In the genomic region with DNA sequence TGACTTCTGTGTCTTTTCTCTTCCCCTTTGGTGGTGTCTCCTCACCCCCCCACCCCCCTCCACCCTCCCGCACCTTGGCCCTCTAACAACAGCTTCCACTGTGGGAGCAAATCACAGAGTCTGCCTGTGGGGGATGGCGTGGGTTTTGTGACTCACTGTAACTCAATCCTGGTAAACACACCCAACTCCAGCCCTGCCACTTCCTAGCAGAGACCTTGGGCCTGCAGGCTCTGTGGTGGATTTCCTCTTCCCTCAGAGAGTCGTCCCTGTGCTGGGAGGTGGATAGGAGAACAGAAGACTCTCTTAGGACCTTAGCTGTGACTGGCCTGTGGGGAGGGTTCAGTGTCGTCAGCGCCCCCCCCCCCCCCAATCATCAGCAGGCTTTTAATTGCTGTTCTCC, we compare ENCODE assay signal across 24 mouse cellular contexts. TPM values are rescaled to one million over a fixed set of nuclear protein-coding genes. Genes with fewer than 3 reads are reported as not detected.
A peak's percentile ranks its signal among the peaks of the same experiment; 100 is the strongest.
DNase-seq lines count a peak whose midpoint lies in the region; ATAC-seq and TF ChIP-seq lines count a peak whose summit lies in the region.
"Had no signal": no experiment of that assay in that cellular context is flagged by ENCODE, and none has a peak within 500 bp of the region (broad histone marks: within the 10 kb centered on the region; RNA-seq: fewer than 3 reads in every experiment).

No protein-coding gene starts in this region.

- peak; percentile 14 for DNase-seq in adrenal gland, postnatal 10 days
- DNase-seq in adrenal gland, postnatal 25 days = no peak
- DNase-seq in kidney, postnatal 0 days (ENCODE audit: low spot score) = peak; percentile 16
- DNase-seq in kidney, adult 9 months = no peak
- no peak for DNase-seq in gastrocnemius, postnatal 36 days
- no peak for DNase-seq in heart, adult 8-10 months (ENCODE audit: low spot score)
- DNase-seq: cerebellum, adult 9-10 months; heart, adult 18-20 months; kidney, adult 8-10 months; layer of hippocampus, postnatal 36 days; thymus, postnatal 36 days had no signal

- no peaks in the 10 kb centered on the region for H3K4me1 ChIP-seq in kidney, postnatal 0 days (replicated peaks; ENCODE audit: insufficient read depth, low read length)
- peaks cover 24% of the 10 kb centered on the region for H3K4me1 ChIP-seq in embryonic facial prominence, embryonic 13.5 days
- H3K4me1 ChIP-seq: liver, embryonic 15.5 days had no signal

- no peak overlapping the region; the same call in 1 of the 2 replicates for H3K27ac ChIP-seq in kidney, postnatal 0 days
- H3K27ac ChIP-seq in embryonic facial prominence, embryonic 13.5 days = no peak overlapping the region
- H3K27ac ChIP-seq: embryonic facial prominence, embryonic 12.5 days; hindbrain, postnatal 0 days; layer of hippocampus, adult 2 months; limb, embryonic 15.5 days; liver, embryonic 15.5 days had no signal

- H3K79me2 ChIP-seq in myocyte (ENCODE audit: control insufficient read depth, insufficient read depth) = no peaks in the 10 kb centered on the region

- no peak overlapping the region for H3K4me2 ChIP-seq in kidney, postnatal 0 days (ENCODE audit: low read length)
- no peak overlapping the region for H3K4me2 ChIP-seq in embryonic facial prominence, embryonic 13.5 days
- peak overlapping the region; percentile 55 for H3K4me2 ChIP-seq in myocyte (ENCODE audit: low read depth)
- H3K4me2 ChIP-seq: embryonic facial prominence, embryonic 12.5 days; limb, embryonic 15.5 days; liver, embryonic 15.5 days had no signal

- H3K27me3 ChIP-seq in kidney, postnatal 0 days (ENCODE audit: insufficient read depth, low read length) = no peaks in the 10 kb centered on the region
- H3K27me3 ChIP-seq in embryonic facial prominence, embryonic 13.5 days = no peaks in the 10 kb centered on the region
- no peaks in the 10 kb centered on the region for H3K27me3 ChIP-seq in myocyte (ENCODE audit: control insufficient read depth, insufficient read depth, insufficient read length)
- H3K27me3 ChIP-seq: embryonic facial prominence, embryonic 12.5 days; limb, embryonic 15.5 days had no signal

- TF ChIP-seq POLR2A in myocyte (IDR thresholded peaks at IDR 0.05; ENCODE audit: insufficient read length, low read depth) = no peak

- intact Hi-C loops in gastrocnemius, postnatal 36 days (cut with DNase I) = no loop called here

- H3K4me3 ChIP-seq in kidney, postnatal 0 days (replicated peaks; ENCODE audit: low read depth, low read length) = no peak overlapping the region
- no peak overlapping the region for H3K4me3 ChIP-seq in embryonic facial prominence, embryonic 13.5 days
- H3K4me3 ChIP-seq in myocyte = no peak overlapping the region
- H3K4me3 ChIP-seq: embryonic facial prominence, embryonic 12.5 days; layer of hippocampus, adult 2 months; limb, embryonic 15.5 days; liver, embryonic 15.5 days had no signal

- 34% methylated on average over 5 of the region's 5 CpGs for WGBS in kidney, postnatal 0 days
- WGBS in embryonic facial prominence, embryonic 13.5 days = 40% methylated on average over 5 of the region's 5 CpGs

- H3K36me3 ChIP-seq in kidney, postnatal 0 days (ENCODE audit: insufficient read depth, low read length) = no peaks in the 10 kb centered on the region
- no peaks in the 10 kb centered on the region for H3K36me3 ChIP-seq in embryonic facial prominence, embryonic 13.5 days
- H3K36me3 ChIP-seq in myocyte (ENCODE audit: control insufficient read depth, insufficient read depth) = no peaks in the 10 kb centered on the region
- H3K36me3 ChIP-seq: embryonic facial prominence, embryonic 12.5 days; G1E; limb, embryonic 15.5 days; liver, embryonic 15.5 days had no signal

- no peak for TF ChIP-seq CTCF in kidney, postnatal 0 days (IDR thresholded peaks at IDR 0.05; ENCODE audit: low read depth)

- H3ac ChIP-seq in myocyte (ENCODE audit: control insufficient read depth, insufficient read length) = no peak overlapping the region

- no peak overlapping the region for H3K9ac ChIP-seq in kidney, postnatal 0 days (ENCODE audit: low read depth, low read length)
- no peak overlapping the region for H3K9ac ChIP-seq in embryonic facial prominence, embryonic 13.5 days
- H3K9ac ChIP-seq: embryonic facial prominence, embryonic 12.5 days; limb, embryonic 15.5 days; liver, embryonic 15.5 days had no signal

- H3K9me3 ChIP-seq in kidney, postnatal 0 days (replicated peaks; ENCODE audit: low read length) = no peaks in the 10 kb centered on the region
- H3K9me3 ChIP-seq in embryonic facial prominence, embryonic 13.5 days = no peaks in the 10 kb centered on the region
- H3K9me3 ChIP-seq: embryonic facial prominence, embryonic 12.5 days; G1E; limb, embryonic 15.5 days; liver, embryonic 15.5 days had no signal

- 0 out of 2 replicates have a peak, but pooled peaks have one; percentile 17 for ATAC-seq in kidney, postnatal 0 days (replicated peaks; ENCODE audit: low FRiP score, low read depth)
- ATAC-seq in embryonic facial prominence, embryonic 13.5 days (ENCODE audit: insufficient number of reproducible peaks, insufficient read depth, low FRiP score, low TSS enrichment, low read depth) = peak; percentile 43; the same call in 1 of the 2 replicates
- ATAC-seq: hindbrain, postnatal 0 days had no signal

TF ChIP-seq in myocyte, 11 proteins besides CTCF, POLR2A, EP300 and RAD21:
- TF ChIP-seq USF1 (IDR thresholded peaks at IDR 0.05; ENCODE audit: low read depth) (no peak), SRF (IDR thresholded peaks at IDR 0.05; ENCODE audit: control insufficient read depth, insufficient read length, low read depth) (no peak), REST (IDR thresholded peaks at IDR 0.05; ENCODE audit: insufficient read depth, insufficient read length) (no peak), E2F4 (IDR thresholded peaks at IDR 0.05; ENCODE audit: insufficient read depth) (no peak), MYOD1 (IDR thresholded peaks at IDR 0.05; ENCODE audit: control insufficient read depth in 1 of 3, insufficient read length in 2 of 3, low read depth in 2 of 3) (peak in 1 of 3 experiments; percentile 8), CEBPB (IDR thresholded peaks at IDR 0.05; ENCODE audit: insufficient read depth, poor library complexity, severe bottlenecking) (no peak), MYOG (IDR thresholded peaks at IDR 0.05; ENCODE audit: control insufficient read depth in 1 of 3, insufficient read depth in 1 of 3, insufficient read length in 2 of 3, low read depth in 2 of 3) (peak in 1 of 3 experiments; percentile 18), TCF3 (IDR thresholded peaks at IDR 0.05; ENCODE audit: insufficient read length, low read depth) (no peak), MAX (IDR thresholded peaks at IDR 0.05; ENCODE audit: low read depth) (no peak), TCF12 (IDR thresholded peaks at IDR 0.05; ENCODE audit: insufficient read depth, poor library complexity, severe bottlenecking) (no peak), POLR2AphosphoS2 (IDR thresholded peaks at IDR 0.05; ENCODE audit: insufficient read length, low read depth) (no peak)

RNA-seq across cellular contexts. Expression of a gene that starts 13.0 kb away (rescaled TPM):
- total RNA-seq in adrenal gland, postnatal 10 days (2021) = not detected
- not detected in 2 replicates for total RNA-seq in adrenal gland, postnatal 25 days (2021)
- 0.83 and 1.2 TPM in 2 replicates for polyA plus RNA-seq in kidney, postnatal 0 days (2015; fragmentation: Nextera tagmentation; extraction: Ambion mirVana)
- 0.21 TPM in 1 of 2 replicates, not detected in the other for polyA plus RNA-seq in embryonic facial prominence, embryonic 13.5 days (2015; fragmentation: Nextera tagmentation; extraction: Ambion mirVana)
- 0.13 TPM for polyA plus RNA-seq in myocyte (2012; fragmentation: generic; extraction: Trizol)
- not detected for total RNA-seq in gastrocnemius, postnatal 36 days (2021)
- total RNA-seq in heart, adult 8-10 months (2022) = not detected
- total RNA-seq: gastrocnemius, adult 18-20 months; heart, adult 18-20 months; hematopoietic stem cell, adult 5-6 weeks; megakaryocyte-erythroid progenitor cell, adult 5-6 weeks had no signal
- polyA plus RNA-seq: G1E; limb, embryonic 15.5 days; liver, embryonic 15.5 days; neural tube, embryonic 11.5 days; small intestine, adult 2 months had no signal

Comparison
In these comparisons a context has a peak if more than half of its experiments do, and no peak if none do; other contexts are left out.
1. DNase-seq: peak in adrenal gland, postnatal 10 days (single experiment) and kidney, postnatal 0 days (single experiment); none in adrenal gland, postnatal 25 days (single experiment), kidney, adult 9 months (single experiment), gastrocnemius, postnatal 36 days (0 of 2) and heart, adult 8-10 months (single experiment).